Mouse (Mus musculus): ENCODE measurements around the gene Thoc6. TPM values are rescaled to one million over a fixed set of nuclear protein-coding genes. Genes with fewer than 3 reads are reported as not detected.

Thoc6 gene
- polyA plus RNA-seq, 1 experiment from 2014 or later = 37.8 TPM

Other genes with a start within 250 kb of the Thoc6 start
- not detected in 2 replicates for gene Vmn2r117, start 194.2 kb downstream of the Thoc6 start, polyA plus RNA-seq (2015; fragmentation: Nextera tagmentation; extraction: Ambion mirVana)
- 16.1 and 18.8 TPM in 2 replicates for gene Zfp213, start 109.6 kb downstream of the Thoc6 start, polyA plus RNA-seq (2015; fragmentation: Nextera tagmentation; extraction: Ambion mirVana)
- 10.3 and 12.7 TPM in 2 replicates for gene Zfp13, start 74.4 kb downstream of the Thoc6 start, polyA plus RNA-seq (2015; fragmentation: Nextera tagmentation; extraction: Ambion mirVana)
- gene Zscan10, start 73.0 kb downstream of the Thoc6 start, polyA plus RNA-seq (2015; fragmentation: Nextera tagmentation; extraction: Ambion mirVana) = 0.12 and 0.18 TPM in 2 replicates
- 0.66 and 0.78 TPM in 2 replicates for gene Mmp25, start 28.6 kb downstream of the Thoc6 start, polyA plus RNA-seq (2015; fragmentation: Nextera tagmentation; extraction: Ambion mirVana)
- gene Bicdl2, start 13.4 kb downstream of the Thoc6 start, polyA plus RNA-seq (2015; fragmentation: Nextera tagmentation; extraction: Ambion mirVana) = 9.9 and 12.2 TPM in 2 replicates
- 73.7 and 84.8 TPM in 2 replicates for gene Hcfc1r1, start 286 bp downstream of the Thoc6 start, polyA plus RNA-seq (2015; fragmentation: Nextera tagmentation; extraction: Ambion mirVana)
- 23.8 and 25.4 TPM in 2 replicates for gene Tnfrsf12a, start 3.6 kb upstream of the Thoc6 start, polyA plus RNA-seq (2015; fragmentation: Nextera tagmentation; extraction: Ambion mirVana)
- 92.7 and 122 TPM in 2 replicates for gene Cldn6, start 5.4 kb upstream of the Thoc6 start, polyA plus RNA-seq (2015; fragmentation: Nextera tagmentation; extraction: Ambion mirVana)
- 1.8 and 2.4 TPM in 2 replicates for gene Cldn9, start 10.1 kb upstream of the Thoc6 start, polyA plus RNA-seq (2015; fragmentation: Nextera tagmentation; extraction: Ambion mirVana)
- 0.06 and 0.22 TPM in 2 replicates for gene 1520401A03Rik, start 48.9 kb upstream of the Thoc6 start, polyA plus RNA-seq (2015; fragmentation: Nextera tagmentation; extraction: Ambion mirVana)
- gene Pkmyt1, start 52.5 kb upstream of the Thoc6 start, polyA plus RNA-seq (2015; fragmentation: Nextera tagmentation; extraction: Ambion mirVana) = 47.4 and 49.9 TPM in 2 replicates
- 22.6 and 23.2 TPM in 2 replicates for gene Paqr4, start 67.0 kb upstream of the Thoc6 start, polyA plus RNA-seq (2015; fragmentation: Nextera tagmentation; extraction: Ambion mirVana)
- 0.49 and 0.74 TPM in 2 replicates for gene Kremen2, start 72.0 kb upstream of the Thoc6 start, polyA plus RNA-seq (2015; fragmentation: Nextera tagmentation; extraction: Ambion mirVana)
- 48.9 and 50.5 TPM in 2 replicates for gene Flywch1, start 97.7 kb upstream of the Thoc6 start, polyA plus RNA-seq (2015; fragmentation: Nextera tagmentation; extraction: Ambion mirVana)
- 18.1 and 23.5 TPM in 2 replicates for gene Flywch2, start 112.2 kb upstream of the Thoc6 start, polyA plus RNA-seq (2015; fragmentation: Nextera tagmentation; extraction: Ambion mirVana)
- gene Srrm2, start 116.7 kb upstream of the Thoc6 start, polyA plus RNA-seq (2015; fragmentation: Nextera tagmentation; extraction: Ambion mirVana) = 448 and 501 TPM in 2 replicates
- 938 and 1,022 TPM in 2 replicates for gene Elob, start 155.3 kb upstream of the Thoc6 start, polyA plus RNA-seq (2015; fragmentation: Nextera tagmentation; extraction: Ambion mirVana)
- 0.17 TPM in 1 of 2 replicates, not detected in the other for gene Prss33, start 162.2 kb upstream of the Thoc6 start, polyA plus RNA-seq (2015; fragmentation: Nextera tagmentation; extraction: Ambion mirVana)
- 2.9 and 4.0 TPM in 2 replicates for gene Prss32, start 170.0 kb upstream of the Thoc6 start, polyA plus RNA-seq (2015; fragmentation: Nextera tagmentation; extraction: Ambion mirVana)
- gene Prss41, start 170.3 kb upstream of the Thoc6 start, polyA plus RNA-seq (2015; fragmentation: Nextera tagmentation; extraction: Ambion mirVana) = 1.6 and 1.9 TPM in 2 replicates
- not detected in 2 replicates for gene Prss21, start 194.2 kb upstream of the Thoc6 start, polyA plus RNA-seq (2015; fragmentation: Nextera tagmentation; extraction: Ambion mirVana)
- gene Dcpp1, start 207.0 kb upstream of the Thoc6 start, polyA plus RNA-seq (2015; fragmentation: Nextera tagmentation; extraction: Ambion mirVana) = not detected in 2 replicates
- gene Dcpp2, start 207.0 kb upstream of the Thoc6 start, polyA plus RNA-seq (2015; fragmentation: Nextera tagmentation; extraction: Ambion mirVana) = not detected in 2 replicates
- gene Dcpp3, start 243.6 kb upstream of the Thoc6 start, polyA plus RNA-seq (2015; fragmentation: Nextera tagmentation; extraction: Ambion mirVana) = not detected in 2 replicates

All from stomach, embryonic 15.5 days (tissue).